Comparison of ENCODE assay signal across 18 mouse cellular contexts in genomic region chr10:81534826-81535225, GRCm38 (mm10). TPM values are rescaled to one million over a fixed set of nuclear protein-coding genes. Genes with fewer than 3 reads are reported as not detected.
A peak's percentile ranks its signal among the peaks of the same experiment; 100 is the strongest.
DNase-seq lines count a peak whose midpoint lies in the region; ATAC-seq and TF ChIP-seq lines count a peak whose summit lies in the region.
"Had no signal": no experiment of that assay in that cellular context is flagged by ENCODE, and none has a peak within 500 bp of the region (broad histone marks: within the 10 kb centered on the region; RNA-seq: fewer than 3 reads in every experiment).

No protein-coding gene starts in this region.

- H3K27ac ChIP-seq in liver, embryonic 16.5 days (ENCODE audit: low read length): no peak overlapping the region
- H3K27ac ChIP-seq in ES-Bruce4 (ENCODE audit: insufficient read depth, low read length): no peak overlapping the region
- H3K27ac ChIP-seq in stomach, embryonic 15.5 days: no peak overlapping the region
- H3K27ac ChIP-seq: embryonic facial prominence, embryonic 13.5 days; heart, embryonic 10.5 days; hindbrain, embryonic 10.5 days; hindbrain, postnatal 0 days; limb, embryonic 10.5 days; midbrain, embryonic 10.5 days had no signal

- no peaks in the 10 kb centered on the region for H3K9me3 ChIP-seq in liver, embryonic 16.5 days (replicated peaks; ENCODE audit: control insufficient read depth, low read length)
- no peaks in the 10 kb centered on the region for H3K9me3 ChIP-seq in ES-Bruce4 (replicated peaks; ENCODE audit: control insufficient read depth, insufficient read depth, low read length, poor library complexity, severe bottlenecking)
- no peaks in the 10 kb centered on the region for H3K9me3 ChIP-seq in stomach, embryonic 15.5 days
- H3K9me3 ChIP-seq: embryonic facial prominence, embryonic 13.5 days; G1E; heart, embryonic 10.5 days; hindbrain, embryonic 10.5 days; limb, embryonic 10.5 days; midbrain, embryonic 10.5 days had no signal

- WGBS in liver, embryonic 16.5 days (ENCODE audit: insufficient replicate concordance): 79% methylated on average over 16 of the region's 16 CpGs
- WGBS in stomach, embryonic 15.5 days: 49% methylated on average over 16 of the region's 16 CpGs

- peaks cover 2% of the 10 kb centered on the region; the same call in 1 of the 2 replicates for H3K4me1 ChIP-seq in liver, embryonic 16.5 days (ENCODE audit: control insufficient read depth, low read depth, low read length)
- H3K4me1 ChIP-seq in ES-Bruce4 (ENCODE audit: control insufficient read depth, insufficient read depth, low read length): peaks cover 7% of the 10 kb centered on the region
- peaks cover 9% of the 10 kb centered on the region; the same call in 1 of the 2 replicates for H3K4me1 ChIP-seq in stomach, embryonic 15.5 days

- H3K9ac ChIP-seq in liver, embryonic 16.5 days (ENCODE audit: low read depth, low read length): no peak overlapping the region
- H3K9ac ChIP-seq in ES-Bruce4 (ENCODE audit: low read depth, poor library complexity, severe bottlenecking): peak overlapping the region; percentile 9
- H3K9ac ChIP-seq in stomach, embryonic 15.5 days: no peak overlapping the region
- H3K9ac ChIP-seq: embryonic facial prominence, embryonic 13.5 days had no signal

- H3K4me3 ChIP-seq in liver, embryonic 16.5 days (ENCODE audit: low read depth, low read length): no peak overlapping the region
- H3K4me3 ChIP-seq in ES-Bruce4 (ENCODE audit: low read depth, low read length): peak overlapping the region; percentile 67
- no peak overlapping the region for H3K4me3 ChIP-seq in stomach, embryonic 15.5 days (replicated peaks)
- H3K4me3 ChIP-seq: embryonic facial prominence, embryonic 13.5 days; heart, embryonic 10.5 days; hindbrain, embryonic 10.5 days; limb, embryonic 10.5 days; midbrain, embryonic 10.5 days had no signal

- TF ChIP-seq EP300 in ES-Bruce4 (IDR thresholded peaks at IDR 0.05; ENCODE audit: insufficient read depth, low read depth, low read length): no peak

- TF ChIP-seq CTCF in ES-Bruce4 (IDR thresholded peaks at IDR 0.05; ENCODE audit: low read depth, low read length): no peak

- TF ChIP-seq POLR2A in ES-Bruce4 (IDR thresholded peaks at IDR 0.05; ENCODE audit: insufficient read depth, low read length): peak; percentile 86

- peaks cover 15% of the 10 kb centered on the region for H3K36me3 ChIP-seq in liver, embryonic 16.5 days (ENCODE audit: control insufficient read depth, insufficient read depth)
- no peaks in the 10 kb centered on the region for H3K36me3 ChIP-seq in ES-Bruce4 (ENCODE audit: control insufficient read depth, insufficient read depth, low read length, poor library complexity, severe bottlenecking)
- peaks cover 19% of the 10 kb centered on the region for H3K36me3 ChIP-seq in stomach, embryonic 15.5 days

- DNase-seq in liver (no peak), R1 (ENCODE audit: low read depth, low spot score) (peak; percentile 92)
- no peak for DNase-seq in natural killer cell, adult 2 months (ENCODE audit: low spot score in 2 of 2)
- DNase-seq: cerebellum, adult 2 months; kidney, adult 9 months; retina, postnatal 1 day had no signal

- H3K27me3 ChIP-seq in liver, embryonic 16.5 days (ENCODE audit: control insufficient read depth, insufficient read depth, low read depth, low read length): no peaks in the 10 kb centered on the region
- no peaks in the 10 kb centered on the region for H3K27me3 ChIP-seq in ES-Bruce4 (ENCODE audit: control insufficient read depth, insufficient read depth, low read length, poor library complexity, severe bottlenecking)
- no peaks in the 10 kb centered on the region for H3K27me3 ChIP-seq in stomach, embryonic 15.5 days (replicated peaks)
- H3K27me3 ChIP-seq: embryonic facial prominence, embryonic 13.5 days had no signal

- ATAC-seq in liver, embryonic 16.5 days (ENCODE audit: low read depth): peak; percentile 31; the same call in 1 of the 2 replicates
- peak; percentile 50; the same call in 1 of the 2 replicates for ATAC-seq in stomach, embryonic 15.5 days (ENCODE audit: insufficient read depth, low FRiP score, low read depth)
- ATAC-seq in monocyte, adult 5-6 weeks (replicated peaks; ENCODE audit: insufficient number of reproducible peaks, low FRiP score, low TSS enrichment, poor library complexity, severe bottlenecking): no peak

- H3K4me2 ChIP-seq in liver, embryonic 16.5 days (ENCODE audit: low read depth, low read length): no peak overlapping the region
- no peak overlapping the region for H3K4me2 ChIP-seq in stomach, embryonic 15.5 days
- H3K4me2 ChIP-seq: embryonic facial prominence, embryonic 13.5 days; liver, embryonic 11.5 days had no signal

RNA-seq across cellular contexts. Expression of gene Gna11, which starts 10.2 kb away (rescaled TPM):
- polyA plus RNA-seq in liver, embryonic 16.5 days (2015; fragmentation: Nextera tagmentation; extraction: Ambion mirVana): 20.0 and 24.3 TPM in 2 replicates
- polyA plus RNA-seq in ES-Bruce4 (2011; ENCODE audit: insufficient read depth, insufficient read length, low read depth, missing spikeins): 32.0 and 35.3 TPM in 2 replicates
- polyA plus RNA-seq in stomach, embryonic 15.5 days (2015; fragmentation: Nextera tagmentation; extraction: Ambion mirVana): 113 and 134 TPM in 2 replicates
- 2.2 to 17.5 TPM (median 15.1 TPM) in 3 replicates for total RNA-seq in monocyte, adult 5-6 weeks (2017)

RNA-seq across cellular contexts. Expression of gene Gna15, which starts 10.8 kb away (rescaled TPM):
- 4.3 and 4.4 TPM in 2 replicates for polyA plus RNA-seq in liver, embryonic 16.5 days (2015; fragmentation: Nextera tagmentation; extraction: Ambion mirVana)
- polyA plus RNA-seq in ES-Bruce4 (2011; ENCODE audit: insufficient read depth, insufficient read length, low read depth, missing spikeins): 11.2 and 11.6 TPM in 2 replicates
- polyA plus RNA-seq in stomach, embryonic 15.5 days (2015; fragmentation: Nextera tagmentation; extraction: Ambion mirVana): 4.4 and 5.8 TPM in 2 replicates
- total RNA-seq in monocyte, adult 5-6 weeks (2017): 20.3 to 41.0 TPM (median 29.4 TPM) in 3 replicates

RNA-seq across cellular contexts. Expression of gene Aes, which starts 24.5 kb away (rescaled TPM):
- 131 and 141 TPM in 2 replicates for polyA plus RNA-seq in liver, embryonic 16.5 days (2015; fragmentation: Nextera tagmentation; extraction: Ambion mirVana)
- polyA plus RNA-seq in ES-Bruce4 (2011; ENCODE audit: insufficient read depth, insufficient read length, low read depth, missing spikeins): 148 and 152 TPM in 2 replicates
- polyA plus RNA-seq in stomach, embryonic 15.5 days (2015; fragmentation: Nextera tagmentation; extraction: Ambion mirVana): 692 and 697 TPM in 2 replicates
- total RNA-seq in monocyte, adult 5-6 weeks (2017): 129 to 254 TPM (median 141 TPM) in 3 replicates

RNA-seq across cellular contexts. Expression of gene S1pr4, which starts 34.9 kb away (rescaled TPM):
- 4.8 and 5.3 TPM in 2 replicates for polyA plus RNA-seq in liver, embryonic 16.5 days (2015; fragmentation: Nextera tagmentation; extraction: Ambion mirVana)
- polyA plus RNA-seq in ES-Bruce4 (2011; ENCODE audit: insufficient read depth, insufficient read length, low read depth, missing spikeins): 0.49 and 0.93 TPM in 2 replicates
- 1.4 and 1.6 TPM in 2 replicates for polyA plus RNA-seq in stomach, embryonic 15.5 days (2015; fragmentation: Nextera tagmentation; extraction: Ambion mirVana)
- 20.5 to 50.8 TPM (median 33.5 TPM) in 3 replicates for total RNA-seq in monocyte, adult 5-6 weeks (2017)

RNA-seq across cellular contexts. Expression of gene Ncln, which starts 38.6 kb away (rescaled TPM):
- polyA plus RNA-seq in liver, embryonic 16.5 days (2015; fragmentation: Nextera tagmentation; extraction: Ambion mirVana): 39.3 and 47.1 TPM in 2 replicates
- polyA plus RNA-seq in ES-Bruce4 (2011; ENCODE audit: insufficient read depth, insufficient read length, low read depth, missing spikeins): 37.2 and 41.6 TPM in 2 replicates
- 83.9 and 93.7 TPM in 2 replicates for polyA plus RNA-seq in stomach, embryonic 15.5 days (2015; fragmentation: Nextera tagmentation; extraction: Ambion mirVana)
- total RNA-seq in monocyte, adult 5-6 weeks (2017): 42.6 to 86.4 TPM (median 79.6 TPM) in 3 replicates
